ENCODE assay signal across 15 mouse cellular contexts in genomic region chr17:80718243-80718642, GRCm38 (mm10). TPM values are rescaled to one million over a fixed set of nuclear protein-coding genes. Genes with fewer than 3 reads are reported as not detected.
DNase-seq lines count a peak whose midpoint lies in the region; ATAC-seq and TF ChIP-seq lines count a peak whose summit lies in the region.
"Had no signal": no experiment of that assay in that cellular context is flagged by ENCODE, and none has a peak within 500 bp of the region (broad histone marks: within the 10 kb centered on the region; RNA-seq: fewer than 3 reads in every experiment).

No protein-coding gene starts in this region.

- no peak for TF ChIP-seq EP300 in heart, postnatal 0 days (IDR thresholded peaks at IDR 0.05; ENCODE audit: low read depth)

- H3K4me1 ChIP-seq in heart, postnatal 0 days (ENCODE audit: control insufficient read depth, insufficient read depth), result peaks cover 20% of the 10 kb centered on the region
- peaks cover 46% of the 10 kb centered on the region for H3K4me1 ChIP-seq in lung, embryonic 15.5 days
- H3K4me1 ChIP-seq: liver, embryonic 12.5 days had no signal

- no peak overlapping the region for H3K4me3 ChIP-seq in heart, postnatal 0 days (ENCODE audit: low read depth, low read length)
- no peak overlapping the region for H3K4me3 ChIP-seq in lung, embryonic 15.5 days
- H3K4me3 ChIP-seq: liver, embryonic 12.5 days; midbrain, embryonic 13.5 days had no signal

- H3K27me3 ChIP-seq in heart, postnatal 0 days (ENCODE audit: control insufficient read depth, insufficient read depth, low read length), result no peaks in the 10 kb centered on the region
- H3K27me3 ChIP-seq in lung, embryonic 15.5 days, result no peaks in the 10 kb centered on the region
- H3K27me3 ChIP-seq: liver, embryonic 12.5 days; midbrain, embryonic 13.5 days had no signal

- H3K27ac ChIP-seq in heart, postnatal 0 days (ENCODE audit: low read depth), result peak overlapping the region; percentile 62
- H3K27ac ChIP-seq in lung, embryonic 15.5 days, result 0 out of 2 replicates have a peak overlapping the region, but pooled peaks have one; percentile 8
- H3K27ac ChIP-seq: hindbrain, postnatal 0 days; liver, embryonic 12.5 days; midbrain, embryonic 13.5 days had no signal

- no peaks in the 10 kb centered on the region for H3K9me3 ChIP-seq in heart, postnatal 0 days (replicated peaks; ENCODE audit: control insufficient read depth, low read length)
- no peaks in the 10 kb centered on the region for H3K9me3 ChIP-seq in lung, embryonic 15.5 days
- H3K9me3 ChIP-seq: liver, embryonic 12.5 days; midbrain, embryonic 13.5 days had no signal

- DNase-seq in heart, postnatal 0 days (ENCODE audit: low spot score), result no peak
- DNase-seq in heart, postnatal 36 days, result no peak
- DNase-seq in lung, postnatal 25 days (ENCODE audit: low spot score), result no peak
- DNase-seq in R1 (ENCODE audit: low read depth, low spot score), result peak; percentile 8
- DNase-seq in naive thymus-derived CD4-positive, alpha-beta T cell, adult 2 months (ENCODE audit: low read depth), result peak; percentile 28
- DNase-seq in ovary, adult 18-20 months (ENCODE audit: low spot score), result no peak
- DNase-seq: cerebellum, postnatal 25 days; kidney, postnatal 10 days; right cerebral cortex, postnatal 14 days; thymus, adult 2 months had no signal

- H3K4me2 ChIP-seq in heart, postnatal 0 days (ENCODE audit: low read depth, low read length), result no peak overlapping the region
- no peak overlapping the region for H3K4me2 ChIP-seq in lung, embryonic 15.5 days
- H3K4me2 ChIP-seq: liver, embryonic 12.5 days; midbrain, embryonic 13.5 days had no signal

- ATAC-seq in heart, postnatal 0 days (ENCODE audit: insufficient read depth, low read depth), result no peak
- ATAC-seq in lung, embryonic 15.5 days (ENCODE audit: borderline replicate concordance, extremely low read depth, low FRiP score, low TSS enrichment), result no peak
- ATAC-seq: forebrain, embryonic 14.5 days; hindbrain, postnatal 0 days; liver, embryonic 12.5 days; midbrain, embryonic 13.5 days had no signal

- TF ChIP-seq CTCF in heart, postnatal 0 days (IDR thresholded peaks at IDR 0.05; ENCODE audit: low read depth), result no peak

- intact Hi-C loops in heart, postnatal 36 days (cut with DNase I), result no loop called here

- H3K36me3 ChIP-seq in heart, postnatal 0 days (replicated peaks; ENCODE audit: control insufficient read depth, insufficient read depth, low read length), result no peaks in the 10 kb centered on the region
- no peaks in the 10 kb centered on the region for H3K36me3 ChIP-seq in lung, embryonic 15.5 days
- H3K36me3 ChIP-seq: liver, embryonic 12.5 days; midbrain, embryonic 13.5 days had no signal

- WGBS in heart, postnatal 0 days, result 47% methylated on average over 5 of the region's 5 CpGs
- 69% methylated on average over 5 of the region's 5 CpGs for WGBS in lung, embryonic 15.5 days

- H3K9ac ChIP-seq in heart, postnatal 0 days (replicated peaks; ENCODE audit: low read depth, low read length), result no peak overlapping the region
- H3K9ac ChIP-seq in lung, embryonic 15.5 days, result no peak overlapping the region
- H3K9ac ChIP-seq: liver, embryonic 12.5 days; midbrain, embryonic 13.5 days had no signal

RNA-seq across cellular contexts. Expression of gene Map4k3, which starts 10.0 kb away (rescaled TPM):
- 38.0 and 44.4 TPM in 2 replicates for total RNA-seq in heart, postnatal 0 days (2014; rRNA removed; ENCODE audit: low replicate concordance)
- polyA plus RNA-seq in heart, postnatal 0 days (2015; fragmentation: Nextera tagmentation; extraction: Ambion mirVana), result 14.2 and 16.7 TPM in 2 replicates
- 10 to 100 TPM; 23.6 to 25.2 TPM for total RNA-seq in heart, postnatal 36 days (2021)
- polyA plus RNA-seq in lung, embryonic 15.5 days (2015; fragmentation: Nextera tagmentation; extraction: Ambion mirVana), result 44.6 and 46.4 TPM in 2 replicates

Comparison
In these comparisons a context has a peak if more than half of its experiments do, and no peak if none do; other contexts are left out.
1. DNase-seq: peak in R1 (single experiment) and naive thymus-derived CD4-positive, alpha-beta T cell, adult 2 months (single experiment); none in heart, postnatal 0 days (single experiment), heart, postnatal 36 days (0 of 2), lung, postnatal 25 days (single experiment) and ovary, adult 18-20 months (single experiment).